Mouse (Mus musculus): Measurements from ENCODE around the gene Npas1. TPM values are rescaled to one million over a fixed set of nuclear protein-coding genes. Genes with fewer than 3 reads are reported as not detected.

Npas1 gene
- polyA plus RNA-seq, 2 experiments: not detected

DNA sequence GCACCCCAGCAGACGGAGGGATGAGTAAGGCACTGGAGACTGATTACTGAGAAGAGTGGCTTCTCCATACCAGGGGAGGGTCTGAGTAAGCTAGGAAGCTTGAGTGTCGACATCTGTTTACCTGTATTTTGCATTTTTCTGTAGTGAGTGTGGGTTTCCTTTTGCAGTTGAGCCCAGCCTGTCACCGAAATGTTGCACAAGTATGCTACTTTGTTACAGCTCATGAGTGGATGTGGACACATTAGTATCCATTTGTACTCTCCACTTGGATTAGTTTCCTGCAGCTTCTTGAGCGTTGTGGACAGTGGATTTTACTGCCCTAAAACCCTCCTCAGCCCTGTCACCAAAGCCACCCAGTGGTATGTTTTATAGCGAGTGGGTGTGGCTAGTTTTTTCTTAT, 58.8 kb downstream of the Npas1 start:
- H3K4me1 ChIP-seq (replicated peaks; ENCODE audit: control insufficient read depth in 2 of 2, insufficient read depth in 2 of 2, low read length in 1 of 2): peaks cover 0 to 4% of the 10 kb centered on the region in 2 experiments; a peak in 3 of 4 replicates
- WGBS (ENCODE audit: insufficient replicate concordance): 86% methylated on average over 5 of the region's 5 CpGs
- no peak overlapping the region for H3K9ac ChIP-seq (replicated peaks)
- H3K36me3 ChIP-seq (replicated peaks; ENCODE audit: control insufficient read depth, insufficient read depth, low read depth): peaks cover 83% of the 10 kb centered on the region
- ATAC-seq (ENCODE audit: insufficient read depth) (no peak), DNase-seq (ENCODE audit: low read depth in 3 of 3, low spot score in 3 of 3) (no peak)
- H3K27me3 ChIP-seq (ENCODE audit: control insufficient read depth, insufficient read depth, low read length): no peaks in the 10 kb centered on the region
- no peak overlapping the region for H3K4me2 ChIP-seq (ENCODE audit: low read depth)
- no peak overlapping the region for H3K27ac ChIP-seq
- H3K9me3 ChIP-seq (ENCODE audit: control insufficient read depth, low read length): no peaks in the 10 kb centered on the region
- TF ChIP-seq CTCF (IDR thresholded peaks at IDR 0.05; ENCODE audit: low read depth) (no peak), EP300 (IDR thresholded peaks at IDR 0.05; ENCODE audit: low read depth) (no peak)
- H3K4me3 ChIP-seq (ENCODE audit: insufficient read depth in 1 of 2, low read depth in 2 of 2, low read length in 2 of 2): no peak overlapping the region

DNA sequence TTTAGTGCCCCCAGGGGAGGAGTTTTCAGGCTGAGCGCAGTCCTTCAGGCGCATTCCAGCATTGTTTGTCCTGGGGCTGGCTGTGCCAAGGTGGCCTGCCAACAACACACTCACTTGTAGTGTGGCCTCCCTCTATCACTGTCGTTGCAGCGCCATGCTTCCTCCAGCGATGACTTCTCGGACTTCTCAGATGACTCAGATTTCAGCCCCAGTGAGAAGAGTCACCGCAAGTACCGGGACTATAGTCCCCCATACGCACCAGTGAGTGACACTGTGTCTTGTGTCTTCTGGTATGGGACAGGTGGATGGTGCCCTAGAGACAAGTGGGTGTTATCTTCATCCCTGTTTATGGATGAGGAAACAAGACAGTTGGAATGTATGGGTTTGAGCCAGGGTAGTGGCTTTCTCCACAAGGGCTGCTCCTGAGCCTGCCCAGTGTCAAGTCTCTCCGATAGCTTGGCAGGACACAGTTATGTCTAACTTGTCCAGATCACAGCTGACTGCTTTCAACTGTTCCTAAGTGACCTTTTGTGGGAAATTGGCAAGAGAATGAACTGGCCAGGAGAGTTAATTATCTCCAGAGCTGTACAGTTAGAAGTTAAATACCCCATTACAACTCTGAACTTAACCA, 60.3 kb downstream of the Npas1 start:
- WGBS (ENCODE audit: insufficient replicate concordance): 89% methylated on average over 10 of the region's 10 CpGs
- ATAC-seq (ENCODE audit: insufficient read depth) (no peak), DNase-seq (ENCODE audit: low read depth in 3 of 3, low spot score in 3 of 3) (no peak)
- peaks cover 9 to 14% of the 10 kb centered on the region in 2 experiments for H3K4me1 ChIP-seq (replicated peaks; ENCODE audit: control insufficient read depth in 2 of 2, insufficient read depth in 2 of 2, low read length in 1 of 2)
- no peaks in the 10 kb centered on the region for H3K27me3 ChIP-seq (ENCODE audit: control insufficient read depth, insufficient read depth, low read length)
- H3K9ac ChIP-seq (replicated peaks): no peak overlapping the region
- TF ChIP-seq CTCF (IDR thresholded peaks at IDR 0.05; ENCODE audit: low read depth): no peak
- TF ChIP-seq EP300 (IDR thresholded peaks at IDR 0.05; ENCODE audit: low read depth): no peak
- H3K36me3 ChIP-seq (replicated peaks; ENCODE audit: control insufficient read depth, insufficient read depth, low read depth): peaks cover 70% of the 10 kb centered on the region
- no peak overlapping the region for H3K4me3 ChIP-seq (ENCODE audit: insufficient read depth in 1 of 2, low read depth in 2 of 2, low read length in 2 of 2)
- no peak overlapping the region for H3K4me2 ChIP-seq (ENCODE audit: low read depth)
- no peak overlapping the region for H3K27ac ChIP-seq
- no peaks in the 10 kb centered on the region for H3K9me3 ChIP-seq (ENCODE audit: control insufficient read depth, low read length)

DNA sequence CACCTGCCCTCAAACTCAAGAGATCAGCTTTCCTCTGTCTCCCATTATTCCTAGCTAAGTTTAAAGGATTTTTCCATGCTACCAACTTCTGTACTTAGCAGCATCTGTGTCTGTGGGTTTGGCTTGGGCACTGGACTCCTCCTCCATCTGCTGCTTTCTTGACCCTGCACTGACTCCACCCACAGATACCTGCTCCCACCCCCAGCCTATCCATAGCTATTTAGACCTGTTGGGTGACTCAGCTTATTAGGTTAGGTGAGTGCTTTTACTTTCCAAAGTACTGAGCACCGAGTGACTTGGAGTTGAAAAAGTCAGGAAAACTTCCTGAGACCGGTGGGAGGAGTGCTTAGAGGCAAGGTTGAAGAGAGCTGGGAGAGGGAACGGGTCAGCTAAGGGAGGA, 62.1 kb downstream of the Npas1 start:
- ATAC-seq (ENCODE audit: insufficient read depth) (no peak), DNase-seq (ENCODE audit: low read depth in 3 of 3, low spot score in 3 of 3) (no peak)
- H3K4me3 ChIP-seq (ENCODE audit: insufficient read depth in 1 of 2, low read depth in 2 of 2, low read length in 2 of 2): no peak overlapping the region
- H3K4me1 ChIP-seq (replicated peaks; ENCODE audit: control insufficient read depth in 2 of 2, insufficient read depth in 2 of 2, low read length in 1 of 2): peaks cover 19 to 25% of the 10 kb centered on the region in 2 experiments
- no peak overlapping the region for H3K27ac ChIP-seq
- H3K9ac ChIP-seq (replicated peaks): peak overlapping the region; percentile 34; the same call in 1 of the 2 replicates
- no peak overlapping the region for H3K4me2 ChIP-seq (ENCODE audit: low read depth)
- TF ChIP-seq EP300 (IDR thresholded peaks at IDR 0.05; ENCODE audit: low read depth): no peak
- no peak for TF ChIP-seq CTCF (IDR thresholded peaks at IDR 0.05; ENCODE audit: low read depth)
- H3K36me3 ChIP-seq (replicated peaks; ENCODE audit: control insufficient read depth, insufficient read depth, low read depth): peaks cover 61% of the 10 kb centered on the region
- H3K27me3 ChIP-seq (ENCODE audit: control insufficient read depth, insufficient read depth, low read length): no peaks in the 10 kb centered on the region
- no peaks in the 10 kb centered on the region for H3K9me3 ChIP-seq (ENCODE audit: control insufficient read depth, low read length)
- 83% methylated on average over 3 of the region's 3 CpGs for WGBS (ENCODE audit: insufficient replicate concordance)

DNA sequence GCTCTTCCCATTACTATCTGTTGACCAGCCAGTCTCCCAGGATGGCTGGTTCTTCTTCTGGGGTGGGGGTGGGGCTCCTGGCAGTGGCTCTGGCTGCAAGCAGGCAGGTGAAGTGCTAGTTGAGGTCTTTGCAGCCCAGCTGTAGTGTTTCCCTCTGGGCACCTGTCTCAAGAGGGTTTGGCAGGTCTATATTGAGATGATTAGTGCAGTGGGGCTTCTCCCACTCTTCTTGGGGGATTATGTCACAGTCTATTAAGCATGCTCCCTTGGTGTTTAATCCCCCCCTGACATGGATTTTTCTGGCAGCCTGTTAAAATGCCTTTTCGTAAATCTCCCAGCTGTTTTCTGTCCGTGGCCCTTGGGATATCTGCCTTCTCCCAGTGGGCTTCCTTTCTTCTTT, 64.6 kb downstream of the Npas1 start:
- 90% methylated on average over 2 of the region's 2 CpGs for WGBS (ENCODE audit: insufficient replicate concordance)
- TF ChIP-seq CTCF (IDR thresholded peaks at IDR 0.05; ENCODE audit: low read depth) (no peak), EP300 (IDR thresholded peaks at IDR 0.05; ENCODE audit: low read depth) (no peak)
- ATAC-seq (ENCODE audit: insufficient read depth): no peak; the same call in 1 of the 2 replicates

DNA sequence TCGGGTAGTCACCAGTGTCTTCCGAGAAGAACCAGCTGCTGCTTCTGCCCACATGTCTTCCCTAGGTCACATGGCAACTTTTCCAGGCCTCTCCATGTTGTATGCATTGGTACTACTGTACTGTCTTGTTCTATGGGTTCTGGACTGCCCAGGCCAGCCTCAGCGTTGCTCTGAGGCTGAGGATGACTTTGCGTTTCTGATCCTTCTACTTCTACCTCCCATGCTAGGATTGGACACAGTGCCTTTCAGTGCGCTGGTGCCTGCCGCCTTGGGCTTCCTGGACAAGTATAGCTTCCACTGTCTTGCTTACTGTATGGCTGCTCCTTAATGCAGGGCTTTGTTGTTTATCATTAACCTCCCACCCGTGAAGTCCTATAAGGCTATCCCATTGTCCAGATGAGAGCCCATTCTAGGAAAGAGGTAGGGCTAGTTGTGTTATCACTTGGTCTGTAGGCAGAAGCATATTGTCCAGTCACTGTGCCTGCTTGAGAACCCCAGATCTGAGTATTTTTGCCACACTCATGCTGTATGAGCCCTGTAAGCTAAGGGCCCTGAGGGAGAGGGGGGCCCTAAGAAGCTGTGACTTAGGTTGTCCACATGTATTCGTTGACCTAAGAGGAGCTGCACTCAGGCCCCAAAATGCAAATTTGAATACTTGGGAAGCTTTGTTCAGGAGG, 65.2 kb downstream of the Npas1 start:
- Histone ChIP-seq H3K4me2 (ENCODE audit: low read depth) (peak overlapping the region; percentile 32; the same call in 1 of the 2 replicates), H3K4me3 (ENCODE audit: insufficient read depth in 1 of 2, low read depth in 2 of 2, low read length in 2 of 2) (no peak overlapping the region), H3K9ac (replicated peaks) (peak overlapping the region; percentile 48), H3K27me3 (ENCODE audit: control insufficient read depth, insufficient read depth, low read length) (no peaks in the 10 kb centered on the region), H3K4me1 (replicated peaks; ENCODE audit: control insufficient read depth in 2 of 2, insufficient read depth in 2 of 2, low read length in 1 of 2) (peaks cover 28 to 32% of the 10 kb centered on the region in 2 experiments), H3K36me3 (replicated peaks; ENCODE audit: control insufficient read depth, insufficient read depth, low read depth) (peaks cover 35% of the 10 kb centered on the region), H3K9me3 (ENCODE audit: control insufficient read depth, low read length) (no peaks in the 10 kb centered on the region), H3K27ac (peak overlapping the region; percentile 87)
- WGBS (ENCODE audit: insufficient replicate concordance): 56% methylated on average over 8 of the region's 8 CpGs
- TF ChIP-seq EP300 (IDR thresholded peaks at IDR 0.05; ENCODE audit: low read depth): no peak
- no peak for TF ChIP-seq CTCF (IDR thresholded peaks at IDR 0.05; ENCODE audit: low read depth)
- DNase-seq (ENCODE audit: low read depth in 3 of 3, low spot score in 3 of 3) (no peak), ATAC-seq (ENCODE audit: insufficient read depth) (peak; percentile 83)

More for the DNA sequence above, 64.6 kb downstream of the Npas1 start:
- Histone ChIP-seq H3K36me3 (replicated peaks; ENCODE audit: control insufficient read depth, insufficient read depth, low read depth) (peaks cover 41% of the 10 kb centered on the region), H3K27ac (peak overlapping the region; percentile 87), H3K4me1 (replicated peaks; ENCODE audit: control insufficient read depth in 2 of 2, insufficient read depth in 2 of 2, low read length in 1 of 2) (peaks cover 22 to 27% of the 10 kb centered on the region in 2 experiments), H3K9me3 (ENCODE audit: control insufficient read depth, low read length) (no peaks in the 10 kb centered on the region), H3K4me2 (ENCODE audit: low read depth) (no peak overlapping the region), H3K9ac (replicated peaks) (peak overlapping the region; percentile 48), H3K4me3 (ENCODE audit: insufficient read depth in 1 of 2, low read depth in 2 of 2, low read length in 2 of 2) (no peak overlapping the region), H3K27me3 (ENCODE audit: control insufficient read depth, insufficient read depth, low read length) (no peaks in the 10 kb centered on the region)
- no peak for DNase-seq (ENCODE audit: low read depth in 3 of 3, low spot score in 3 of 3)
